Mouse (Mus musculus) limb, embryonic 12.5 days (tissue): ENCODE results near the gene Rasal1. TPM values are rescaled to one million over a fixed set of nuclear protein-coding genes. Genes with fewer than 3 reads are reported as not detected.

Experiments used
- polyA plus RNA-seq: library from polyadenylated mRNA; unstranded; fragments of >200 nt; fragmentation: Nextera tagmentation; extraction: Ambion mirVana; gene quantifications from 2 replicates; pipeline ENCODE4 v1.2.1, GENCODE M21; 2016

The Rasal1 gene
- polyA plus RNA-seq, 1 experiment from 2014 or later: 0.24 TPM

Other genes with a start within 250 kb of the Rasal1 start
- gene Lhx5, start 217.1 kb upstream of the Rasal1 start, polyA plus RNA-seq: not detected in 2 replicates
- gene Sdsl, start 176.0 kb upstream of the Rasal1 start, polyA plus RNA-seq: 3.6 and 4.2 TPM in 2 replicates
- gene Sds, start 172.3 kb upstream of the Rasal1 start, polyA plus RNA-seq: not detected in 2 replicates
- 46.0 and 46.3 TPM in 2 replicates for gene Plbd2, start 145.2 kb upstream of the Rasal1 start, polyA plus RNA-seq
- 6.1 and 6.2 TPM in 2 replicates for gene Slc8b1, start 137.6 kb upstream of the Rasal1 start, polyA plus RNA-seq
- 16.7 and 17.2 TPM in 2 replicates for gene Tpcn1, start 60.1 kb upstream of the Rasal1 start, polyA plus RNA-seq
- 0.64 and 0.93 TPM in 2 replicates for gene Iqcd, start 59.8 kb upstream of the Rasal1 start, polyA plus RNA-seq
- 16.9 and 19.1 TPM in 2 replicates for gene Rita1, start 36.2 kb upstream of the Rasal1 start, polyA plus RNA-seq
- 48.8 and 50.3 TPM in 2 replicates for gene Ddx54, start 36.1 kb upstream of the Rasal1 start, polyA plus RNA-seq
- gene Cfap73, start 14.6 kb upstream of the Rasal1 start, polyA plus RNA-seq: not detected in 2 replicates
- 6.8 and 7.5 TPM in 2 replicates for gene Dtx1, start 63.1 kb downstream of the Rasal1 start, polyA plus RNA-seq
- gene Oas2, start 101.0 kb downstream of the Rasal1 start, polyA plus RNA-seq: 0.15 and 0.19 TPM in 2 replicates
- not detected in 2 replicates for gene Oas3, start 128.8 kb downstream of the Rasal1 start, polyA plus RNA-seq
- gene Oas1e, start 146.7 kb downstream of the Rasal1 start, polyA plus RNA-seq: 0.20 TPM in 1 of 2 replicates, not detected in the other
- gene Oas1c, start 163.7 kb downstream of the Rasal1 start, polyA plus RNA-seq: 0.23 and 0.51 TPM in 2 replicates
- not detected in 2 replicates for gene Oas1f, start 198.6 kb downstream of the Rasal1 start, polyA plus RNA-seq
- not detected in 2 replicates for gene Oas1h, start 212.6 kb downstream of the Rasal1 start, polyA plus RNA-seq
- gene Oas1g, start 238.8 kb downstream of the Rasal1 start, polyA plus RNA-seq: 0.14 and 0.22 TPM in 2 replicates